Mouse (Mus musculus): Measurements from ENCODE around the gene Setd2.

The Setd2 gene

DNA sequence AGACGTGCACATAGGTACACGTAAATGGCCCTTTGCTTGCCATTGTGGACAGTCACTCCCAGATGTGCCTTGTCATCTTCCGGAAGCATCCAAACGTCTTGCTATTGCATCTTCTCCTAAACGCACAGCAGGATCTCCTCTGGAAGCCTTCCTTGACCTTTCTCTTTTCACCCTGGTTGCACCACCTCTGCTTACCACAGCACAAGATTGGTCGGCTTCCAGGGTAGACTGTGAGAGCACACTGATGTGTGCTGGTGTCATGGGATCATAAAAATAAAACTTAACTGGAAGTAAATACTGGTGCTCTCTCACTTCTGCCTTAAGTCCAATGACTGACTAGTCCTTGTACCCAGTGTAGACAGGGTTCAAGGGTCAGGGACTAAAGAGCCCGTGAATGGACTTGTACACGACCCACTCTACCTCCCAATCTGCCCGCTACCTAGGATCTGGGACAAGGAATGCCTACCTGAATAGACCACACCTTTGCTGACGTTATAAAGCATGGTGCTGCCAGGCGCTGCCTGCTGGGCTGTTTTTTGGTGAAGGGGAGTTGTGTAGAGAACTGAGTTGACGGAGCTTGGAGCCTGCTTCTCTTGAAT lies 90.3 kb downstream of the Setd2 start:
- DNase-seq (ENCODE audit: low read depth in 1 of 2, low spot score in 2 of 2), result no peak

DNA sequence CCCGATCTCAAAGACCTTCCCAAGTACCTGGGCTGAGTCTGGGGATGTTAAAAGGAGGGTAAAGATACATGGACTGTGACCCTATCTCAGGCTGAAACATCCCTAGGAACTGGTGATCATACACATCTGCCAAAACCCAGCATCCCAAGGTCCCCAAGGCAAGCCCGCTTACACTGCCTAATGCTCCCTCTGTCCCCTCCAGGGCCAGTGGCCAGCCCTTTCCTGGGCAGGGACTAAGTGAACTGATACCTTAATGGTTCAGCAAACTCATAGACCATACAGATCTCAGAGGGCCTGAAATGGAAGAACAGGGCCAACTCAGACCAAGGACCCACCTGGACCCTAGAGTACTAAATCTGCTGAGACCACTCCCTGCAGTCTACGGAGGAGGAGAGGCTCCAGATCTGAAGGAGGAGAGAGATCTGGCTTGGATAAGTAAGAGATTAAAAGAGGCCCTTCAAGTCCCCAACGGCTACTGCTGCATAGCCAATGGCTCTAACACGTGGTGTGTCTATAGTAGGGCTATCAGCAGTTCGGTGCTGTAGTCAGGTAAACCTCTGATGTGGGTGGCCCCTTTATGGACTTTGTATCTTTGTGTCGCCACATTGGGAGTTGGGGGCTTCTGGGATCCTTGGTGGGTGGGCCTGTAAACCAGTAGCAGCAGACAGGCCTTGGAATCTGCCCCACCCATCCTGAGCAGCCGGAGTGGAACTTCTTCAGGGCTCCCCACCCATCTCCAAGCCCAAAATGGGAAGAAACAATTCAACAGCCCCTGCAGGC lies 91.2 kb downstream of the Setd2 start:
- no peak for DNase-seq (ENCODE audit: low read depth in 1 of 2, low spot score in 2 of 2)

- no peak for DNase-seq (ENCODE audit: low read depth in 1 of 2, low spot score in 2 of 2)
Observed at GRCm38 (mm10) chr9:110624361-110625166, 92.2 kb downstream of the Setd2 start, which contains the start of gene Nradd. Gene Nradd, minus strand, starts transcription at chr9:110624452.

DNA sequence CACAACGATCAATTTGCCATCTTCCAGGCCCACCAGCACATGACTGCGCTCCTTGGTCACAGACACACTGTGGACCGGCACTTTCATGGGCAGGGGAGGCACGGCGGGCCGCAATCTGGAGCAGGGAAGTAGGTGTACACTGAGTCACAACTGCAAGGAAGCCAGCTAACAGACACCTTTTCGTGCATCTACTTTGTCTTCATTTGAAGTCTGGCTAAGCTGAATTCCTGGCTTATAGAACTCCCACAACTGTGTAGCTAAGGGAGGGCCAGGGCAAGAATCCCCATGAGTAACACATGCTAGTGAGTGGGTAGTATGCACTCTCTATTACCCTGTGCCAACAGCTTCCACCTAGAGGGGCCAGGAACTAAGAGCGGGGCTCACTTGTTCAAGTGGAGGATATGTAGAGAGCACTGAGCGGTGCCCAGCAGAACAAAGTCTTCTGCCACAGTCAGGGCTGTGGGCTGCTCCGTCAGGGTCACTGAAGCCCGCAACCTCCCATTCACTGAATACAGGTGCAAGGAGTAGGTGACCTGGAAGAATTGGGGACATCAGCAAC lies 93.0 kb downstream of the Setd2 start:
- no peak for DNase-seq (ENCODE audit: low read depth in 1 of 2, low spot score in 2 of 2)

GRCm38 (mm10) chr9:110630171-110630570 lies 97.8 kb downstream of the Setd2 start:
- DNase-seq (ENCODE audit: low read depth in 1 of 2, low spot score in 2 of 2), result no peak

- DNase-seq (ENCODE audit: low read depth in 1 of 2, low spot score in 2 of 2), result no peak
Observed at GRCm38 (mm10) chr9:110631191-110631590, 98.8 kb downstream of the Setd2 start.

DNA sequence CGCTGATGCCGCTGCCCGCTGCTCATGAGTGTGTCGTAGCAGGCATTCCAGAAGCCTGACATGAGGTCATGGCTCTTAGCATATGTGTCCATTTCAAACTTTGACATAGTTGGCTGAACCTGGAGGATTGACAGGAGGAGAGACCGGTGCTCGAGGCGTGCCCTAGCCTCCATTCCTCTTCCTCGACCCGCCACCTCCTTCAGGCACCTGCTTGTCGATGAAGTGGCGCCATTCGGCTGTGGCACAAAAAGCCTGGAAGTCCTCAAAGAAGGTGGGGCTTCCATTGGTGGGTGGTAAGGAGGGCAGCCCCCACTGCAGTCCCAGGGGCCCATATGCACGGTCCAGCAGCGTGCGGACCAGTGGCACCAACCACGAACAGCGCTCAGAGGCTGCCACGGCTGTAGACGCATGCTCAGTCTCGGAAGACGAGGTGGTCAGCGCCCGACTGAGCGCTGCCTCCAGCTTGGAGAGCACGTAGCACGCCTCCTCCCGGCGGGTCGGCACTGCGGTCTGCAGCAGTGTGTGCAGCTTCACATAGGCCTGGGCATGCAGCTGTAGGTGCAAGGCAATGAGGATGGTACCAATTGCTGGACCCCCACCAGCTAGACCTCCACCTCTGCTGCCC lies 99.4 kb downstream of the Setd2 start:
- no peak for DNase-seq (ENCODE audit: low read depth in 1 of 2, low spot score in 2 of 2)

- no peak for DNase-seq (ENCODE audit: low read depth in 1 of 2, low spot score in 2 of 2)
Observed at GRCm38 (mm10) chr9:110632671-110633070, 100.3 kb downstream of the Setd2 start.

- DNase-seq (ENCODE audit: low read depth in 1 of 2, low spot score in 2 of 2), result no peak
Observed at GRCm38 (mm10) chr9:110633882-110634281, 101.5 kb downstream of the Setd2 start.

DNA sequence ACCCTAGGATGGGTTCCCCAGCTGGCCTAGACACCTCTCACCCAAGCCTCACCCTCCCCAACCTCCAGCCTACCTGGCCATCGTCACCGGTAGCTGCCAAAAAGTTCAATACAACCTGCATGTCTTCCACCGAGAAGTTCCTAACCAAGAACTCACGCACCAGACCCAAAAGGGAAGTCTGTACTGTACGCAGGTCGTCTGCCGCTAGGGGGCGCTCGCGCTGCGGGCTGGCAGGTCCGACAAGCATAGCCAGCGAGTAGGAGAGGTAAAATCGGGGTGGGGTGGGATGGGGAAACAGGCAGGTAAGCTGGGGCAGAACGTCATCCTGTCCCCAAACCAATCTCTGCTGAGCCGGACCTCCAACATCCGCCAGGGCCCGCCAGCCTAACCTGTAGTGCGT lies 102.8 kb downstream of the Setd2 start:
- DNase-seq (ENCODE audit: low read depth in 1 of 2, low spot score in 2 of 2), result peak; percentile 57 to 81

GRCm38 (mm10) chr9:110638611-110639021 lies 106.2 kb downstream of the Setd2 start:
- no peak for DNase-seq (ENCODE audit: low read depth in 1 of 2, low spot score in 2 of 2)

DNA sequence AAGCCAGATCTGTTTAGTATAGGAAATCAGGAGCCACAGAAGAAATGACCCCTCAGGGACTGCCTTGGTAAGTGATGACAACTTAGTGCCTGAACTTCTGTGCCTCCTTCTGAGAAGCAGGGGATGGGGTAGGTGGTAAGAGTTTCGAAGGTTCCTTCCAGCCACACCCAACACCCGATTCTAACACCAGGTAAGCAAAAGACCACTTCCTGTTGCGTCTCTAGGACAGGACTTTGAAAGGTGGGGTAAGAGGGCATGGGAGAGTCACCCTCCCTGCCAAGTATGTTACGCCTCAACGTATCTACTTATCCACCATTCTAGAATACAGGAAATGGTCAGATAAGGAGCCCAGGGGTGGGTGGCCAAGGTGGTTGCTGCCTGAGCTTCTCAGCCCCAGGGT lies 108.6 kb downstream of the Setd2 start:
- no peak for DNase-seq (ENCODE audit: low read depth in 1 of 2, low spot score in 2 of 2)

DNA sequence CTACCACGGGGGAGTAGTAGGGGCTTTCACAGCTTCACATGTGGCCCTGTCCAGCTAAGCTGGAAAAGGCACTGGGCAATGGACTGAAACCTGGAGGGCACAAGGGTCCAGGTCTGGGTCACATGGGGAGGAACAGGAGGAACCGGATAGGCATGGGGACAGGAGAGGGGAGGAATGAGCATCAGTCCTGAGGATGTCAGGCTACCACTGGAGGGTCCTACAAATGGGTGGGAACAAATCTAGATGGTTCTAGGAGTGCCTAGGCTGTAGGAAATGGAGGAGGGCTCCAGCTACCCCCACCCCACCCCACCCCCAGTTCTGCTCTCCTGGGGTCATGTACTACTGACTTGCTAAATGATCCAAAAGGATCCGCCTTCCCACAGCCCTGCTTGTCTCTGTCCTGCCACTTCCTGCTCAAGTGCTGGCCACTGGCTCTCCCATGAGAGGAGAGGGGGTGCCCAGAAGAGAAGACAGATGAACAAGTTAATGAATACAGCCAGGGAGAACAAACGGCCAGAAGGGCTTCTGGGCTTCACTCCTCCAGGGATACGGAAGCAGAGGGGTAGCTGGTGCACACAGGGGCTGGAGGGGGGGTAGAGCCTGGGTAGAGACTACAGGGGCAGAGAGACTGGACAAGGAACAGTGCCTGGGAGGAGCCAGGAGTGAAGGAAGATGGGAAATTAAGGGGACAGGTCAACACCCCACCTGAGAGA lies 110.6 kb downstream of the Setd2 start:
- DNase-seq (ENCODE audit: low read depth in 1 of 2, low spot score in 2 of 2), result no peak

GRCm38 (mm10) chr9:110643787-110644186 lies 111.4 kb downstream of the Setd2 start:
- DNase-seq (ENCODE audit: low read depth in 1 of 2, low spot score in 2 of 2), result no peak

GRCm38 (mm10) chr9:110644295-110644694 lies 111.9 kb downstream of the Setd2 start:
- no peak for DNase-seq (ENCODE audit: low read depth in 1 of 2, low spot score in 2 of 2)

GRCm38 (mm10) chr9:110645219-110645618 lies 112.8 kb downstream of the Setd2 start:
- no peak for DNase-seq (ENCODE audit: low read depth in 1 of 2, low spot score in 2 of 2)

- no peak for DNase-seq (ENCODE audit: low read depth in 1 of 2, low spot score in 2 of 2)
Observed at GRCm38 (mm10) chr9:110649775-110650174, 117.4 kb downstream of the Setd2 start.

GRCm38 (mm10) chr9:110651931-110652722 lies 119.7 kb downstream of the Setd2 start:
- DNase-seq (ENCODE audit: low read depth in 1 of 2, low spot score in 2 of 2), result peak; percentile 25 to 35

GRCm38 (mm10) chr9:110652963-110653654 lies 120.7 kb downstream of the Setd2 start:
- DNase-seq (ENCODE audit: low read depth in 1 of 2, low spot score in 2 of 2), result no peak
